ENCODE assay signal across 12 mouse cellular contexts in the genomic region with DNA sequence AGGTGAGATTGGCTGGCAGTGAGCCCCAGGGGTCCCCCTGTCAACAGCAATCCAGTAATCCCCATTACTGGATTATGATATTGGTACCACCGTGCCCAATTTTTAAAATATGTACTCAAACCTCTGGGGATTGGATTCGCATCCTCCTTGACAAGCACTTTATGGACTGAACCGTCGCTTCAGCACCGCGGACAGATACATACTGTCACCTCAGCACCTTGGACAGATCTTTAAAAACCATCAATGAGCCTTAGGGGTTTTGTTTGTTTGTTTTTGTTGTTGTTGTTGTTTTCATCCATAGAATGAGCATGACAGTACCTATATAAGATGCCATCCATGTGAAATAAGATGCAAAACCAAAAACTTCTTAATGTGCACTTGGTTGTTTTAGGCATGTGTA. TPM values are rescaled to one million over a fixed set of nuclear protein-coding genes. Genes with fewer than 3 reads are reported as not detected.
DNase-seq lines count a peak whose midpoint lies in the region; TF ChIP-seq lines count a peak whose summit lies in the region.
"Had no signal": no experiment of that assay in that cellular context is flagged by ENCODE, and none has a peak within 500 bp of the region (broad histone marks: within the 10 kb centered on the region; RNA-seq: fewer than 3 reads in every experiment).

No protein-coding gene starts in this region.

- intact Hi-C loops in heart, postnatal 10 days (cut with DNase I), result no loop called here

- H3K27me3 ChIP-seq in heart, embryonic 10.5 days (ENCODE audit: insufficient read depth, poor library complexity, severe bottlenecking), result no peaks in the 10 kb centered on the region
- H3K27me3 ChIP-seq: heart, embryonic 12.5 days; limb, embryonic 12.5 days had no signal

- H3K36me3 ChIP-seq in heart, embryonic 10.5 days, result no peaks in the 10 kb centered on the region
- H3K36me3 ChIP-seq: heart, embryonic 12.5 days; limb, embryonic 12.5 days had no signal

- H3K4me1 ChIP-seq in heart, embryonic 10.5 days, result no peaks in the 10 kb centered on the region
- H3K4me1 ChIP-seq in lung, adult 2 months (ENCODE audit: control insufficient read depth, insufficient read depth, low read length), result no peaks in the 10 kb centered on the region
- H3K4me1 ChIP-seq: heart, embryonic 12.5 days; limb, embryonic 12.5 days had no signal

- H3K9me3 ChIP-seq in heart, embryonic 10.5 days, result no peaks in the 10 kb centered on the region
- H3K9me3 ChIP-seq: limb, embryonic 12.5 days had no signal

- H3K27ac ChIP-seq in heart, embryonic 10.5 days, result no peak overlapping the region
- H3K27ac ChIP-seq: limb, embryonic 12.5 days had no signal

- DNase-seq in heart, postnatal 10 days, result peak; percentile 14 to 53
- DNase-seq in heart, embryonic 10.5 days (ENCODE audit: low spot score), result no peak
- peak; percentile 16 for DNase-seq in lung, postnatal 14 days
- no peak for DNase-seq in lung, adult 2 months
- peak; percentile 20 for DNase-seq in adrenal gland, postnatal 25 days
- DNase-seq in mesoderm, embryonic 11.5 days (ENCODE audit: low read depth, low spot score), result peak; percentile 25
- DNase-seq in B cell, adult 2 months, result no peak
- no peak for DNase-seq in layer of hippocampus, adult 8-10 months (ENCODE audit: low spot score in 2 of 2)
- DNase-seq: cerebellum, adult 18-20 months had no signal

- 15% methylated on average over 6 of the region's 6 CpGs for WGBS in heart, embryonic 10.5 days
- 17% methylated on average over 6 of the region's 6 CpGs for WGBS in lung, adult 2 months

- no peak for TF ChIP-seq POLR2A in lung, adult 2 months (IDR thresholded peaks at IDR 0.05; ENCODE audit: borderline replicate concordance, extremely low read depth, low read depth, low read length)

- no peak overlapping the region for H3K4me3 ChIP-seq in heart, embryonic 10.5 days
- H3K4me3 ChIP-seq in lung, adult 2 months (replicated peaks; ENCODE audit: extremely low read depth, low read depth, low read length), result no peak overlapping the region
- H3K4me3 ChIP-seq: heart, embryonic 12.5 days; limb, embryonic 12.5 days had no signal

- TF ChIP-seq CTCF in lung, adult 2 months (IDR thresholded peaks at IDR 0.05; ENCODE audit: insufficient read depth, low read length), result no peak

RNA-seq across cellular contexts. Expression of gene Nptx2, which starts 54.4 kb away (rescaled TPM):
- total RNA-seq in heart, postnatal 10 days (2021), result under 1 TPM in 1 of 2 experiments, not detected in 1; 0.19 TPM
- 1.1 and 1.6 TPM in 2 replicates for polyA plus RNA-seq in heart, embryonic 10.5 days (2016; fragmentation: Nextera tagmentation; extraction: Ambion mirVana)
- 1.4 TPM in 2 replicates for polyA plus RNA-seq in lung, adult 2 months (2012; rRNA removed)
- total RNA-seq in adrenal gland, postnatal 25 days (2021), result 0.48 and 0.70 TPM in 2 replicates
- total RNA-seq in layer of hippocampus, adult 8-10 months (2022), result 10 to 100 TPM; 25.5 to 34.3 (median 31.0) TPM
- total RNA-seq: megakaryocyte, adult 5-6 weeks had no signal

Comparison
In these comparisons a context has a peak if more than half of its experiments do, and no peak if none do; other contexts are left out.
1. DNase-seq: peak in heart, postnatal 10 days (2 of 2), lung, postnatal 14 days (single experiment), adrenal gland, postnatal 25 days (single experiment) and mesoderm, embryonic 11.5 days (single experiment); none in heart, embryonic 10.5 days (single experiment), lung, adult 2 months (single experiment), B cell, adult 2 months (0 of 2) and layer of hippocampus, adult 8-10 months (0 of 2).
2. RNA of gene Nptx2, which starts 54.4 kb away (total RNA-seq): 25.5 to 34.3 TPM in layer of hippocampus, adult 8-10 months; 0.48 to 0.70 TPM in adrenal gland, postnatal 25 days and 0.19 TPM in heart, postnatal 10 days; every median in the first group is over 10 times any median in the second.